Comparison of ENCODE assay signal across 8 mouse cellular contexts in genomic region chr13:81658053-81658752, GRCm38 (mm10). TPM values are rescaled to one million over a fixed set of nuclear protein-coding genes. Genes with fewer than 3 reads are reported as not detected.
DNase-seq lines count a peak whose midpoint lies in the region; ATAC-seq and TF ChIP-seq lines count a peak whose summit lies in the region.

No protein-coding gene starts in this region.

- no peak for TF ChIP-seq POLR2A in olfactory bulb, adult 2 months (IDR thresholded peaks at IDR 0.05; ENCODE audit: insufficient read depth, low read depth, low read length)

- no peak for DNase-seq in gastrocnemius, adult 2 months
- DNase-seq in gastrocnemius, postnatal 10 days, result no peak
- DNase-seq in CD4-positive, CD25-positive, alpha-beta regulatory T cell, adult 2 months (ENCODE audit: low read depth, low spot score), result peak; percentile 43
- DNase-seq in forebrain, embryonic 11.5 days (ENCODE audit: low spot score), result no peak
- DNase-seq in ovary, postnatal 14 days (ENCODE audit: low spot score), result no peak
- no peak for DNase-seq in cerebellum, adult 18-20 months

- H3K36me3 ChIP-seq in forebrain, embryonic 11.5 days (ENCODE audit: control insufficient read depth, insufficient read depth, low read length), result no peaks in the 10 kb centered on the region
- H3K36me3 ChIP-seq in limb, embryonic 13.5 days, result peaks cover 4% of the 10 kb centered on the region; the same call in 1 of the 2 replicates

- H3K9me3 ChIP-seq in forebrain, embryonic 11.5 days (ENCODE audit: control insufficient read depth, low read length), result no peaks in the 10 kb centered on the region; the same call in 1 of the 2 replicates
- H3K9me3 ChIP-seq in limb, embryonic 13.5 days, result no peaks in the 10 kb centered on the region

- TF ChIP-seq CTCF in gastrocnemius, adult 2 months (IDR thresholded peaks at IDR 0.05), result no peak
- no peak for TF ChIP-seq CTCF in olfactory bulb, adult 2 months (IDR thresholded peaks at IDR 0.05; ENCODE audit: insufficient read depth, low read depth, low read length)

- WGBS in forebrain, embryonic 11.5 days, result 16% methylated on average over 21 of the region's 21 CpGs
- 15% methylated on average over 21 of the region's 21 CpGs for WGBS in limb, embryonic 13.5 days
- 3% methylated on average over 21 of the region's 21 CpGs for WGBS in olfactory bulb, adult 2 months

- peak overlapping the region; percentile 99 for H3K27ac ChIP-seq in gastrocnemius, adult 2 months
- H3K27ac ChIP-seq in forebrain, embryonic 11.5 days (ENCODE audit: low read depth, low read length), result peak overlapping the region; percentile 59; the same call in 1 of the 2 replicates
- H3K27ac ChIP-seq in limb, embryonic 13.5 days, result peak overlapping the region; percentile 79
- peak overlapping the region; percentile 22; the same call in 1 of the 2 replicates for H3K27ac ChIP-seq in olfactory bulb, adult 2 months (ENCODE audit: insufficient read depth, low read depth, low read length)

- peak overlapping the region; percentile 77 for H3K4me2 ChIP-seq in forebrain, embryonic 11.5 days (ENCODE audit: low read depth, low read length, severe bottlenecking)
- H3K4me2 ChIP-seq in limb, embryonic 13.5 days (replicated peaks), result peak overlapping the region; percentile 72

- peak overlapping the region; percentile 84 for H3K4me3 ChIP-seq in gastrocnemius, adult 2 months
- H3K4me3 ChIP-seq in forebrain, embryonic 11.5 days (ENCODE audit: low read depth, low read length), result peak overlapping the region; percentile 78
- peak overlapping the region; percentile 78 for H3K4me3 ChIP-seq in limb, embryonic 13.5 days
- H3K4me3 ChIP-seq in olfactory bulb, adult 2 months (ENCODE audit: insufficient read depth, low read depth, low read length), result peak overlapping the region; percentile 73

- peak overlapping the region; percentile 80 for H3K9ac ChIP-seq in forebrain, embryonic 11.5 days (ENCODE audit: low read length)
- H3K9ac ChIP-seq in limb, embryonic 13.5 days, result peak overlapping the region; percentile 82

- peaks cover 2% of the 10 kb centered on the region; the same call in 1 of the 2 replicates for H3K4me1 ChIP-seq in forebrain, embryonic 11.5 days (replicated peaks; ENCODE audit: control insufficient read depth, insufficient read depth, low read length)
- peaks cover 14% of the 10 kb centered on the region for H3K4me1 ChIP-seq in limb, embryonic 13.5 days
- no peaks in the 10 kb centered on the region for H3K4me1 ChIP-seq in olfactory bulb, adult 2 months (ENCODE audit: control insufficient read depth, insufficient read depth, low read length)

- ATAC-seq in forebrain, embryonic 11.5 days (replicated peaks; ENCODE audit: low FRiP score), result peak; percentile 5
- no peak; the same call in 1 of the 2 replicates for ATAC-seq in limb, embryonic 13.5 days (ENCODE audit: low FRiP score, low read depth)

- H3K27me3 ChIP-seq in forebrain, embryonic 11.5 days (ENCODE audit: control insufficient read depth, insufficient read depth, low read length), result no peaks in the 10 kb centered on the region
- no peaks in the 10 kb centered on the region for H3K27me3 ChIP-seq in limb, embryonic 13.5 days

- intact Hi-C loops in gastrocnemius, adult 2 months (cut with DNase I), result loop anchor here (5.0 kb wide), 3 partner anchors 54 to 776 kb away; partner anchors contain the start of genes Arrdc3, Mblac2 and Polr3g

RNA-seq across cellular contexts. Expression of gene Lysmd3, which starts 0.7 kb away (rescaled TPM):
- total RNA-seq in gastrocnemius, adult 2 months (2021), result 1 to 10 TPM; 7.9 to 9.2 TPM
- total RNA-seq in gastrocnemius, postnatal 10 days (2021), result 10 to 100 TPM in 1 of 2 experiments, 1 to 10 TPM in 1; 8.4 to 11.0 TPM
- 24.8 and 25.9 TPM in 2 replicates for polyA plus RNA-seq in forebrain, embryonic 11.5 days (2014; fragmentation: Nextera tagmentation; extraction: Ambion mirVana)
- polyA plus RNA-seq in limb, embryonic 13.5 days (2015; fragmentation: Nextera tagmentation; extraction: Ambion mirVana), result 29.5 and 31.2 TPM in 2 replicates
- polyA plus RNA-seq in olfactory bulb, adult 2 months (2012; ENCODE audit: insufficient read depth, insufficient read length, low replicate concordance, missing spikeins), result not detected in 2 replicates

RNA-seq across cellular contexts. Expression of gene Adgrv1, which starts 25.2 kb away (rescaled TPM):
- total RNA-seq in gastrocnemius, adult 2 months (2021), result not detected
- total RNA-seq in gastrocnemius, postnatal 10 days (2021), result under 1 TPM; 0.20 to 0.26 TPM
- polyA plus RNA-seq in forebrain, embryonic 11.5 days (2014; fragmentation: Nextera tagmentation; extraction: Ambion mirVana), result 36.9 and 41.9 TPM in 2 replicates
- 0.89 TPM in 2 replicates for polyA plus RNA-seq in limb, embryonic 13.5 days (2015; fragmentation: Nextera tagmentation; extraction: Ambion mirVana)
- polyA plus RNA-seq in olfactory bulb, adult 2 months (2012; ENCODE audit: insufficient read depth, insufficient read length, low replicate concordance, missing spikeins), result not detected in 2 replicates

RNA-seq across cellular contexts. Expression of gene Polr3g, which starts 52.6 kb away (rescaled TPM):
- 1 to 10 TPM; 1.3 to 2.2 TPM for total RNA-seq in gastrocnemius, adult 2 months (2021)
- total RNA-seq in gastrocnemius, postnatal 10 days (2021), result 1 to 10 TPM; 1.0 to 1.1 TPM
- polyA plus RNA-seq in forebrain, embryonic 11.5 days (2014; fragmentation: Nextera tagmentation; extraction: Ambion mirVana), result 14.3 and 15.2 TPM in 2 replicates
- 18.4 and 18.9 TPM in 2 replicates for polyA plus RNA-seq in limb, embryonic 13.5 days (2015; fragmentation: Nextera tagmentation; extraction: Ambion mirVana)
- polyA plus RNA-seq in olfactory bulb, adult 2 months (2012; ENCODE audit: insufficient read depth, insufficient read length, low replicate concordance, missing spikeins), result not detected in 2 replicates

RNA-seq across cellular contexts. Expression of gene Mblac2, which starts 52.9 kb away (rescaled TPM):
- 1 to 10 TPM; 1.6 to 2.0 TPM for total RNA-seq in gastrocnemius, adult 2 months (2021)
- 1 to 10 TPM; 1.7 to 1.8 TPM for total RNA-seq in gastrocnemius, postnatal 10 days (2021)
- 5.9 and 6.4 TPM in 2 replicates for polyA plus RNA-seq in forebrain, embryonic 11.5 days (2014; fragmentation: Nextera tagmentation; extraction: Ambion mirVana)
- 8.9 and 11.4 TPM in 2 replicates for polyA plus RNA-seq in limb, embryonic 13.5 days (2015; fragmentation: Nextera tagmentation; extraction: Ambion mirVana)
- not detected in 2 replicates for polyA plus RNA-seq in olfactory bulb, adult 2 months (2012; ENCODE audit: insufficient read depth, insufficient read length, low replicate concordance, missing spikeins)

Comparison
In these comparisons a context has a peak if more than half of its experiments do, and no peak if none do; other contexts are left out.
1. H3K27ac ChIP-seq: peak in every context shown above with its lines; median percentile 99 in gastrocnemius, adult 2 months; 79 in limb, embryonic 13.5 days; 59 in forebrain, embryonic 11.5 days; 22 in olfactory bulb, adult 2 months.
2. RNA of gene Lysmd3, which starts 0.7 kb away (polyA plus RNA-seq): 29.5 to 31.2 TPM in limb, embryonic 13.5 days and 24.8 to 25.9 TPM in forebrain, embryonic 11.5 days; not detected in olfactory bulb, adult 2 months; every median in the first group is over 10 times any median in the second.
3. RNA of gene Adgrv1, which starts 25.2 kb away (polyA plus RNA-seq): 36.9 to 41.9 TPM in forebrain, embryonic 11.5 days; 0.89 TPM in limb, embryonic 13.5 days and not detected in olfactory bulb, adult 2 months; every median in the first group is over 10 times any median in the second.
4. RNA of gene Polr3g, which starts 52.6 kb away (polyA plus RNA-seq): 18.4 to 18.9 TPM in limb, embryonic 13.5 days and 14.3 to 15.2 TPM in forebrain, embryonic 11.5 days; not detected in olfactory bulb, adult 2 months; every median in the first group is over 10 times any median in the second.
5. Peak in every context shown above with its lines, with median percentiles within 50 percentile points of each other: H3K4me3 ChIP-seq.